Mouse (Mus musculus) intestine, embryonic 15.5 days (tissue): ENCODE data around the gene Tepp. TPM values are rescaled to one million over a fixed set of nuclear protein-coding genes. Genes with fewer than 3 reads are reported as not detected.

Source experiments
- ATAC-seq: fragments of 200-750 bp; cut with Nextera tagmentation; 2 replicates; pipeline ENCODE4 v1.8.0; 2017; ENCODE audit warnings: moderate TSS enrichment, moderate library complexity
- H3K27ac ChIP-seq: fragments of 300-500 bp; sonication (generic); 2 replicates; pipeline ENCODE4 v1.5.1; 2015; ENCODE audit warnings: mild to moderate bottlenecking, inconsistent platforms
- H3K27me3 ChIP-seq: fragments of 300-500 bp; sonication (generic); replicated peaks from 2 replicates; pipeline ENCODE4 v1.6.1; 2015; ENCODE audit warnings: inconsistent platforms
- H3K36me3 ChIP-seq: fragments of 300-500 bp; sonication (generic); 2 replicates; pipeline ENCODE4 v1.6.1; 2015; ENCODE audit warnings: inconsistent platforms
- H3K4me1 ChIP-seq: fragments of 300-500 bp; sonication (generic); replicated peaks from 2 replicates; pipeline ENCODE4 v1.6.1; 2015; ENCODE audit warnings: inconsistent platforms
- H3K4me2 ChIP-seq: fragments of 300-500 bp; sonication (generic); replicated peaks from 2 replicates; pipeline ENCODE4 v1.6.1; 2015; ENCODE audit warnings: mild to moderate bottlenecking, inconsistent platforms
- H3K4me3 ChIP-seq: fragments of 300-500 bp; sonication (generic); replicated peaks from 2 replicates; pipeline ENCODE4 v1.5.1; 2015; ENCODE audit warnings: inconsistent platforms
- H3K9ac ChIP-seq: fragments of 300-500 bp; sonication (generic); 2 replicates; pipeline ENCODE4 v1.6.1; 2015; ENCODE audit warnings: inconsistent platforms
- H3K9me3 ChIP-seq: fragments of 300-500 bp; sonication (generic); 2 replicates; pipeline ENCODE4 v1.6.1; 2016; ENCODE audit warnings: inconsistent platforms
- WGBS: fragments of 180-500 bp; shearing (Covaris S2); methylation state at CpG from one replicate; pipeline ENCODE4 v1.1.7; 2015; 5-methylcytosine and 5-hydroxymethylcytosine counted together
- polyA plus RNA-seq: library from polyadenylated mRNA; unstranded; fragments of >200 nt; fragmentation: Nextera tagmentation; extraction: Ambion mirVana; gene quantifications from 2 replicates; pipeline ENCODE4 v1.2.1, GENCODE M21; 2015

Gene Tepp
- polyA plus RNA-seq, 1 experiment from 2014 or later: not detected

GRCm38 (mm10) chr8:95352871-95353866 is 42.8 kb downstream of the Tepp start:
- H3K4me3 ChIP-seq: peak overlapping the region; percentile 59
- WGBS: 2% methylated on average over 62 of the region's 62 CpGs
- peak overlapping the region; percentile 95 for H3K4me2 ChIP-seq
- H3K4me1 ChIP-seq: peaks cover 36% of the 10 kb centered on the region
- no peaks in the 10 kb centered on the region for H3K27me3 ChIP-seq
- no peaks in the 10 kb centered on the region for H3K36me3 ChIP-seq
- peak overlapping the region; percentile 70 for H3K27ac ChIP-seq
- H3K9me3 ChIP-seq: no peaks in the 10 kb centered on the region
- ATAC-seq: peak; percentile 57
- H3K9ac ChIP-seq: peak overlapping the region; percentile 80

- WGBS: 89% methylated on average over 2 of the region's 2 CpGs
- no peak overlapping the region for H3K27ac ChIP-seq
- no peak for ATAC-seq
- H3K4me2 ChIP-seq: peak overlapping the region; percentile 95
- H3K4me3 ChIP-seq: no peak overlapping the region
- no peaks in the 10 kb centered on the region for H3K27me3 ChIP-seq
- no peak overlapping the region for H3K9ac ChIP-seq
- H3K36me3 ChIP-seq: no peaks in the 10 kb centered on the region
- peaks cover 40% of the 10 kb centered on the region for H3K4me1 ChIP-seq
- H3K9me3 ChIP-seq: no peaks in the 10 kb centered on the region
Measured at GRCm38 (mm10) chr8:95354606-95355005, 44.2 kb downstream of the Tepp start.

- ATAC-seq: peak; percentile 81
- H3K9ac ChIP-seq: no peak overlapping the region
- H3K4me1 ChIP-seq: peaks cover 38% of the 10 kb centered on the region
- no peaks in the 10 kb centered on the region for H3K27me3 ChIP-seq
- H3K9me3 ChIP-seq: no peaks in the 10 kb centered on the region
- H3K27ac ChIP-seq: peak overlapping the region; percentile 81
- no peaks in the 10 kb centered on the region for H3K36me3 ChIP-seq
- H3K4me3 ChIP-seq: no peak overlapping the region
- WGBS: 18% methylated on average over 8 of the region's 8 CpGs
- H3K4me2 ChIP-seq: peak overlapping the region; percentile 35
Measured at GRCm38 (mm10) chr8:95358550-95359411, 48.4 kb downstream of the Tepp start.

GRCm38 (mm10) chr8:95360181-95361015 is 50.0 kb downstream of the Tepp start:
- WGBS: 39% methylated on average over 7 of the region's 7 CpGs
- peak overlapping the region; percentile 76 for H3K27ac ChIP-seq
- no peak overlapping the region for H3K4me3 ChIP-seq
- peak overlapping the region; percentile 30; the same call in 1 of the 2 replicates for H3K9ac ChIP-seq
- peak; percentile 19; the same call in 1 of the 2 replicates for ATAC-seq
- peak overlapping the region; percentile 22 for H3K4me2 ChIP-seq
- no peaks in the 10 kb centered on the region for H3K9me3 ChIP-seq
- no peaks in the 10 kb centered on the region for H3K27me3 ChIP-seq
- peaks cover 33% of the 10 kb centered on the region for H3K4me1 ChIP-seq
- H3K36me3 ChIP-seq: no peaks in the 10 kb centered on the region

GRCm38 (mm10) chr8:95361016-95361341 is 50.6 kb downstream of the Tepp start:
- Histone ChIP-seq H3K4me1 (peaks cover 33% of the 10 kb centered on the region), H3K27ac (peak overlapping the region; percentile 76), H3K27me3 (no peaks in the 10 kb centered on the region), H3K4me2 (no peak overlapping the region; the same call in 1 of the 2 replicates), H3K4me3 (no peak overlapping the region), H3K9ac (peak overlapping the region; percentile 30; the same call in 1 of the 2 replicates), H3K36me3 (no peaks in the 10 kb centered on the region), H3K9me3 (no peaks in the 10 kb centered on the region)
- 67% methylated on average over 3 of the region's 3 CpGs for WGBS
- peak; percentile 5; the same call in 1 of the 2 replicates for ATAC-seq

- Histone ChIP-seq H3K27me3 (no peaks in the 10 kb centered on the region), H3K27ac (no peak overlapping the region), H3K4me1 (peaks cover 29% of the 10 kb centered on the region), H3K9me3 (no peaks in the 10 kb centered on the region), H3K9ac (no peak overlapping the region), H3K4me3 (no peak overlapping the region), H3K4me2 (no peak overlapping the region), H3K36me3 (no peaks in the 10 kb centered on the region)
- ATAC-seq: no peak
- 53% methylated on average over 6 of the region's 6 CpGs for WGBS
Measured at GRCm38 (mm10) chr8:95362272-95362671, 51.9 kb downstream of the Tepp start.

GRCm38 (mm10) chr8:95363849-95364248 is 53.5 kb downstream of the Tepp start:
- ATAC-seq: peak; percentile 34; the same call in 1 of the 2 replicates
- 83% methylated on average over 2 of the region's 2 CpGs for WGBS
- H3K4me3 ChIP-seq: no peak overlapping the region
- H3K4me2 ChIP-seq: no peak overlapping the region
- H3K4me1 ChIP-seq: peaks cover 28% of the 10 kb centered on the region
- no peaks in the 10 kb centered on the region for H3K27me3 ChIP-seq
- no peak overlapping the region for H3K9ac ChIP-seq
- H3K36me3 ChIP-seq: peaks cover 3% of the 10 kb centered on the region; the same call in 1 of the 2 replicates
- no peak overlapping the region for H3K27ac ChIP-seq
- H3K9me3 ChIP-seq: no peaks in the 10 kb centered on the region

GRCm38 (mm10) chr8:95369581-95370326 is 59.4 kb downstream of the Tepp start:
- H3K36me3 ChIP-seq: peaks cover 10% of the 10 kb centered on the region; the same call in 1 of the 2 replicates
- H3K27ac ChIP-seq: peak overlapping the region; percentile 51; the same call in 1 of the 2 replicates
- ATAC-seq: peak; percentile 88
- H3K4me1 ChIP-seq: peaks cover 20% of the 10 kb centered on the region
- peak overlapping the region; percentile 42 for H3K9ac ChIP-seq
- WGBS: 38% methylated on average over 20 of the region's 20 CpGs
- H3K27me3 ChIP-seq: no peaks in the 10 kb centered on the region
- peak overlapping the region; percentile 70 for H3K4me2 ChIP-seq
- peak overlapping the region; percentile 27 for H3K4me3 ChIP-seq
- H3K9me3 ChIP-seq: no peaks in the 10 kb centered on the region

GRCm38 (mm10) chr8:95373389-95374002 is 63.1 kb downstream of the Tepp start:
- H3K9ac ChIP-seq: no peak overlapping the region
- 59% methylated on average over 12 of the region's 12 CpGs for WGBS
- no peaks in the 10 kb centered on the region for H3K27me3 ChIP-seq
- no peaks in the 10 kb centered on the region for H3K9me3 ChIP-seq
- ATAC-seq: no peak
- no peak overlapping the region for H3K27ac ChIP-seq
- H3K4me2 ChIP-seq: no peak overlapping the region
- no peak overlapping the region for H3K4me3 ChIP-seq
- peaks cover 40% of the 10 kb centered on the region for H3K4me1 ChIP-seq
- H3K36me3 ChIP-seq: 0 out of 2 replicates have a peak, but pooled peaks cover 7% of the 10 kb centered on the region

- Histone ChIP-seq H3K4me3 (no peak overlapping the region), H3K27ac (no peak overlapping the region), H3K36me3 (0 out of 2 replicates have a peak, but pooled peaks cover 7% of the 10 kb centered on the region), H3K9me3 (no peaks in the 10 kb centered on the region), H3K27me3 (no peaks in the 10 kb centered on the region), H3K4me1 (peaks cover 33% of the 10 kb centered on the region), H3K9ac (no peak overlapping the region), H3K4me2 (no peak overlapping the region)
- WGBS: 76% methylated on average over 3 of the region's 3 CpGs
- no peak for ATAC-seq
Measured at GRCm38 (mm10) chr8:95374429-95374828, 64.1 kb downstream of the Tepp start.
